Mouse (Mus musculus) ES-E14 (cell line): ENCODE measurements at regions not wholly inside any gene's neighbourhood (a gene's known extent, or its start where the extent isn't known, plus 50 kb on each side); places are given as distances from the start of the nearest gene placed in this dataset.

Source experiments
- CHD2 ChIP-seq: IDR thresholded peaks from 2 replicates; pipeline ENCODE4 v1.6.1; 2014; ENCODE audit warnings: mild to moderate bottlenecking, low read depth, low read length, inconsistent platforms
- ZC3H11A ChIP-seq: IDR thresholded peaks from 2 replicates; pipeline ENCODE4 v1.6.1; 2012; ENCODE audit warnings: low read depth, mild to moderate bottlenecking, inconsistent platforms, low read length, borderline replicate concordance

- no peak for TF ChIP-seq ZC3H11A
- TF ChIP-seq CHD2, result no peak
Observed at GRCm38 (mm10) chr1:194399281-194399680, 218.7 kb upstream of the Plxna2 start.
